ENCODE assay signal across 8 mouse cellular contexts in the genomic region with DNA sequence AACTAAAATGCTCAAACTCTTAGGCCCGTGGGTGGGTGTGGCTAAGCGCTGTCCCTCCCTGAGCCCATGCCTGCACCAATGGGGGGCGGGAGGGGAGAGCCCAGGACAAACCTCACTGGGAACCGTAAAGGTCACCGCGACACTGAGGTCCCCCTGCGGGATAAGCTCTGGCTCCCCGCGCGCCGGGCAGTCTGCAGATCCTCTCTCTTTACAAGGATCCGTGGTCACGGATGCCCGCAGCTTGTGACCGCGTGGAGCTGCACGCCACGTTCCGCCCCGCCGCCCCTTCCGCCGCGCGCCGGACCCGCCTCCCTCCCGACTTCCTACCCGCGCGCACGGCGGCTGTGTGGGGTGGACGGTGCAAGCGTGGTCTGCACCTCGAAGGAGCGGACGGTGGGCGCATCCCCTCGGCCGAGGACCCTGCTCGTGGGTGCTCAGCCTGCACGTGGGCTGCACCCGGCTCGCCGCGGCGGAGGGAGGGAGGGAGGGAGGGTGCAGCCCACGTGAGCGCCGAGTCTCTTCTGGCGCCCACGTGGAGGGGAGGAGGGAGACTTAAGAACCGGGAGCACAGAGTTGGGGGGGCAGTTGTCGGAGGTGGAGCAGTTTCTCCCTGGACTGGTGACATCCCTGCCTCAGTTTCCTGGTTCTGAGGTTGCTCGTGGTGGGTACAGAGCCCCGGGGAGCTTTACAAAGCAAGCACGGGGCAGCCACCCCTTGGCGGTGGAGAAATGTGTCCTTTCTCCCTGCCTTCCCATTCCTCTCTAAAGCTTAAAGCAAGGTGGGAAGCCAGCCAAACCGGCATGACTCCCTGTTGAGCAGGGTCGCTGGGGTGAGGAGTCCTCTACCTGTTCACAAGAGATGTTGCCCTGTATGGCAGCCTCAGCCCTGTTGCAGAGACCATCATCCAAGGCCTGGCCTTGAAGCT. TPM values are rescaled to one million over a fixed set of nuclear protein-coding genes. Genes with fewer than 3 reads are reported as not detected.
DNase-seq lines count a peak whose midpoint lies in the region; ATAC-seq and TF ChIP-seq lines count a peak whose summit lies in the region.

No protein-coding gene starts in this region.

- H3K9ac ChIP-seq in CH12.LX (ENCODE audit: insufficient read depth, low read depth), result peak overlapping the region; percentile 82
- H3K9ac ChIP-seq in forebrain, embryonic 13.5 days, result peak overlapping the region; percentile 69
- H3K9ac ChIP-seq in lung, embryonic 15.5 days, result peak overlapping the region; percentile 80

- H3K27me3 ChIP-seq in CH12.LX (replicated peaks), result no peaks in the 10 kb centered on the region
- no peaks in the 10 kb centered on the region for H3K27me3 ChIP-seq in forebrain, embryonic 13.5 days
- no peaks in the 10 kb centered on the region for H3K27me3 ChIP-seq in lung, embryonic 15.5 days
- no peaks in the 10 kb centered on the region for H3K27me3 ChIP-seq in thymus, adult 2 months (ENCODE audit: control insufficient read depth, insufficient read depth, low read length)

- TF ChIP-seq EP300 in CH12.LX (IDR thresholded peaks at IDR 0.05; ENCODE audit: low read length), result no peak

- peaks cover 4% of the 10 kb centered on the region; the same call in 1 of the 2 replicates for H3K79me2 ChIP-seq in CH12.LX (replicated peaks; ENCODE audit: control insufficient read depth, extremely low read depth, insufficient read depth, poor library complexity, severe bottlenecking)

- WGBS in forebrain, embryonic 13.5 days, result under 1% methylated on average over 35 of the region's 61 CpGs
- WGBS in lung, embryonic 15.5 days, result under 1% methylated on average over 52 of the region's 61 CpGs
- under 1% methylated on average over 52 of the region's 61 CpGs for WGBS in thymus, adult 2 months

- no peak for TF ChIP-seq RAD21 in CH12.LX (IDR thresholded peaks at IDR 0.05; ENCODE audit: low read depth, low read length)

- no peak for TF ChIP-seq CTCF in CH12.LX (conservative IDR thresholded peaks at IDR 0.05 in 1 of 2, IDR thresholded peaks at IDR 0.05 in 1 of 2; ENCODE audit: low read depth in 2 of 2, low read length in 2 of 2)
- no peak for TF ChIP-seq CTCF in layer of hippocampus, adult 2 months (conservative IDR thresholded peaks at IDR 0.05)
- TF ChIP-seq CTCF in thymus, adult 2 months (IDR thresholded peaks at IDR 0.05; ENCODE audit: borderline replicate concordance, control insufficient read depth, extremely low read depth, insufficient read depth, low read length, poor library complexity), result no peak; the same call in 1 of the 2 replicates

- intact Hi-C loops in heart, postnatal 25 days (cut with DNase I), result no loop called here

- H3K27ac ChIP-seq in CH12.LX (ENCODE audit: insufficient read depth, low read depth), result peak overlapping the region; percentile 10; the same call in 1 of the 2 replicates
- H3K27ac ChIP-seq in brown adipose tissue, adult 24 weeks (replicated peaks; ENCODE audit: low read depth, low read length), result no peak overlapping the region
- no peak overlapping the region for H3K27ac ChIP-seq in forebrain, embryonic 13.5 days
- H3K27ac ChIP-seq in layer of hippocampus, adult 2 months, result peak overlapping the region; percentile 71
- H3K27ac ChIP-seq in lung, embryonic 15.5 days, result peak overlapping the region; percentile 55
- H3K27ac ChIP-seq in thymus, adult 2 months (ENCODE audit: control insufficient read depth, insufficient read depth, low read length), result no peak overlapping the region

- H3K36me3 ChIP-seq in CH12.LX (replicated peaks in 1 of 2; ENCODE audit: control insufficient read depth in 1 of 2, insufficient read depth in 1 of 2, low read length in 1 of 2), result peaks cover 18 to 30% of the 10 kb centered on the region in 2 experiments
- no peaks in the 10 kb centered on the region for H3K36me3 ChIP-seq in forebrain, embryonic 13.5 days (ENCODE audit: poor library complexity, severe bottlenecking)
- H3K36me3 ChIP-seq in lung, embryonic 15.5 days, result 0 out of 2 replicates have a peak, but pooled peaks cover 5% of the 10 kb centered on the region
- H3K36me3 ChIP-seq in thymus, adult 2 months (ENCODE audit: control insufficient read depth, insufficient read depth, low read length), result no peaks in the 10 kb centered on the region

- peaks cover 6 to 23% of the 10 kb centered on the region in 2 experiments for H3K4me1 ChIP-seq in CH12.LX (ENCODE audit: control insufficient read depth in 1 of 2, insufficient read depth in 2 of 2)
- no peaks in the 10 kb centered on the region; the same call in 1 of the 2 replicates for H3K4me1 ChIP-seq in brown adipose tissue, adult 24 weeks (ENCODE audit: control insufficient read depth, insufficient read depth, insufficient read length, low read length)
- H3K4me1 ChIP-seq in forebrain, embryonic 13.5 days, result peaks cover 13% of the 10 kb centered on the region
- peaks cover 15% of the 10 kb centered on the region for H3K4me1 ChIP-seq in lung, embryonic 15.5 days
- H3K4me1 ChIP-seq in thymus, adult 2 months (replicated peaks; ENCODE audit: control insufficient read depth, insufficient read depth, low read length), result peaks cover 5% of the 10 kb centered on the region; the same call in 1 of the 2 replicates

- H3K4me3 ChIP-seq in CH12.LX (replicated peaks in 1 of 3; ENCODE audit: low read depth in 2 of 3, low read length in 2 of 3, poor library complexity in 1 of 3), result peak overlapping the region; percentile 76 to 89 (median 77)
- peak overlapping the region; percentile 85 for H3K4me3 ChIP-seq in brown adipose tissue, adult 24 weeks (ENCODE audit: insufficient read depth, low read depth, low read length)
- H3K4me3 ChIP-seq in forebrain, embryonic 13.5 days, result peak overlapping the region; percentile 70
- peak overlapping the region; percentile 73 for H3K4me3 ChIP-seq in layer of hippocampus, adult 2 months
- H3K4me3 ChIP-seq in lung, embryonic 15.5 days, result peak overlapping the region; percentile 69
- H3K4me3 ChIP-seq in thymus, adult 2 months (ENCODE audit: control insufficient read depth, insufficient read depth, low read length), result peak overlapping the region; percentile 54

- DNase-seq in CH12.LX (ENCODE audit: extremely low read depth), result peak; percentile 81
- DNase-seq in heart, postnatal 25 days (ENCODE audit: low spot score), result peak; percentile 24
- DNase-seq in layer of hippocampus, adult 2 months (ENCODE audit: low spot score in 2 of 2), result peak in 1 of 2 experiments; percentile 18
- peak; percentile 56 for DNase-seq in ovary, adult 18-20 months (ENCODE audit: low spot score)
- peak; percentile 49 for DNase-seq in thymus, adult 2 months

- no peaks in the 10 kb centered on the region for H3K9me3 ChIP-seq in CH12.LX (replicated peaks; ENCODE audit: low read length)
- peaks cover 5% of the 10 kb centered on the region; the same call in 1 of the 2 replicates for H3K9me3 ChIP-seq in forebrain, embryonic 13.5 days (replicated peaks)
- H3K9me3 ChIP-seq in lung, embryonic 15.5 days, result no peaks in the 10 kb centered on the region

- in situ Hi-C loops in CH12.LX (cut with MboI; ENCODE audit: low pct_ligation_motif_present, low pct_unique_long_range_greater_than_20kb, low sequenced_read_pairs), result no loop called here

- H3K4me2 ChIP-seq in CH12.LX (ENCODE audit: insufficient read depth, low read depth, poor library complexity, severe bottlenecking), result peak overlapping the region; percentile 67
- H3K4me2 ChIP-seq in forebrain, embryonic 13.5 days, result peak overlapping the region; percentile 77
- peak overlapping the region; percentile 69 for H3K4me2 ChIP-seq in lung, embryonic 15.5 days

- peak; percentile 77 for TF ChIP-seq POLR2A in CH12.LX (IDR thresholded peaks at IDR 0.05; ENCODE audit: low read depth, low read length)
- no peak for TF ChIP-seq POLR2A in thymus, adult 2 months (IDR thresholded peaks at IDR 0.05; ENCODE audit: control insufficient read depth, extremely low read depth, insufficient read depth, low read length, poor library complexity)

- dilution Hi-C loops in CH12.LX (cut with MboI; ENCODE audit: extremely low pct_ligation_motif_present, extremely low pct_unique_long_range_greater_than_20kb, low sequenced_read_pairs), result no loop called here

- ATAC-seq in forebrain, embryonic 13.5 days, result peak; percentile 93
- peak; percentile 94 for ATAC-seq in lung, embryonic 15.5 days (ENCODE audit: borderline replicate concordance, extremely low read depth, low FRiP score, low TSS enrichment)

TF ChIP-seq in CH12.LX, 34 proteins besides CTCF, POLR2A, EP300 and RAD21:
- TF ChIP-seq POLR2AphosphoS2 (IDR thresholded peaks at IDR 0.05; ENCODE audit: low read depth, low read length) (no peak), BHLHE40 (IDR thresholded peaks at IDR 0.05; ENCODE audit: low read depth, low read length) (peak; percentile 68), KAT2A (IDR thresholded peaks at IDR 0.05; ENCODE audit: insufficient replicate concordance, low read length) (no peak), MAX (IDR thresholded peaks at IDR 0.05; ENCODE audit: low read length) (peak; percentile 77), UBTF (IDR thresholded peaks at IDR 0.05; ENCODE audit: low read depth, low read length) (0 out of 2 replicates have a peak, but pooled peaks have one; percentile 31), TBP (conservative IDR thresholded peaks at IDR 0.05; ENCODE audit: low read depth, low read length) (peak; percentile 52; the same call in 1 of the 2 replicates), MYC (IDR thresholded peaks at IDR 0.05; ENCODE audit: low read depth, low read length) (peak; percentile 63), ELF1 (IDR thresholded peaks at IDR 0.05; ENCODE audit: low read depth, low read length) (peak; percentile 31; the same call in 1 of the 2 replicates), PAX5 (IDR thresholded peaks at IDR 0.05; ENCODE audit: low read length) (no peak), MXI1 (IDR thresholded peaks at IDR 0.05; ENCODE audit: low read depth, low read length) (peak; percentile 94), CHD1 (IDR thresholded peaks at IDR 0.05; ENCODE audit: low read depth, low read length) (no peak), USF1 (IDR thresholded peaks at IDR 0.05; ENCODE audit: low read depth, low read length) (peak; percentile 29; the same call in 1 of the 2 replicates), NELFE (IDR thresholded peaks at IDR 0.05; ENCODE audit: low read depth, low read length) (peak; percentile 22; the same call in 1 of the 2 replicates)
TF ChIP-seq in CH12.LX: peak in this region for 9.

RNA-seq across cellular contexts. Expression of a gene that starts 11.2 kb away (rescaled TPM):
- 58.9 and 66.5 TPM in 2 replicates for total RNA-seq in CH12.LX (2012; rRNA removed)
- total RNA-seq in CH12.LX (2014; rRNA removed), result 54.2 and 56.5 TPM in 2 replicates
- 72.0 and 75.2 TPM in 2 replicates for polyA plus RNA-seq in CH12.LX (2012; ENCODE audit: insufficient read length, low read depth)
- 1.1 TPM in 1 of 2 replicates, not detected in the other for polyA plus RNA-seq in brown adipose tissue, adult 24 weeks (2012; ENCODE audit: insufficient read depth, insufficient read length, missing spikeins)
- polyA plus RNA-seq in forebrain, embryonic 13.5 days (2015; fragmentation: Nextera tagmentation; extraction: Ambion mirVana), result 14.2 and 14.3 TPM in 2 replicates
- total RNA-seq in heart, postnatal 25 days (2021), result 1 to 10 TPM; 1.7 to 1.8 TPM
- 1 to 10 TPM; 6.2 to 8.2 TPM for total RNA-seq in layer of hippocampus, adult 2 months (2021)
- 19.9 and 20.1 TPM in 2 replicates for polyA plus RNA-seq in lung, embryonic 15.5 days (2015; fragmentation: Nextera tagmentation; extraction: Ambion mirVana)
- polyA plus RNA-seq in thymus, adult 2 months (2012; rRNA removed), result 5.0 and 5.7 TPM in 2 replicates

Comparison
In these comparisons a context has a peak if more than half of its experiments do, and no peak if none do; other contexts are left out.
1. H3K27ac ChIP-seq: peak in CH12.LX (single experiment), layer of hippocampus, adult 2 months (single experiment) and lung, embryonic 15.5 days (single experiment); none in brown adipose tissue, adult 24 weeks (single experiment), forebrain, embryonic 13.5 days (single experiment) and thymus, adult 2 months (single experiment).
2. Peak in every context shown above with its lines, with median percentiles within 50 percentile points of each other: H3K4me2 ChIP-seq, H3K4me3 ChIP-seq and H3K9ac ChIP-seq.